ENCODE assay signal across 7 mouse cellular contexts in the genomic region with DNA sequence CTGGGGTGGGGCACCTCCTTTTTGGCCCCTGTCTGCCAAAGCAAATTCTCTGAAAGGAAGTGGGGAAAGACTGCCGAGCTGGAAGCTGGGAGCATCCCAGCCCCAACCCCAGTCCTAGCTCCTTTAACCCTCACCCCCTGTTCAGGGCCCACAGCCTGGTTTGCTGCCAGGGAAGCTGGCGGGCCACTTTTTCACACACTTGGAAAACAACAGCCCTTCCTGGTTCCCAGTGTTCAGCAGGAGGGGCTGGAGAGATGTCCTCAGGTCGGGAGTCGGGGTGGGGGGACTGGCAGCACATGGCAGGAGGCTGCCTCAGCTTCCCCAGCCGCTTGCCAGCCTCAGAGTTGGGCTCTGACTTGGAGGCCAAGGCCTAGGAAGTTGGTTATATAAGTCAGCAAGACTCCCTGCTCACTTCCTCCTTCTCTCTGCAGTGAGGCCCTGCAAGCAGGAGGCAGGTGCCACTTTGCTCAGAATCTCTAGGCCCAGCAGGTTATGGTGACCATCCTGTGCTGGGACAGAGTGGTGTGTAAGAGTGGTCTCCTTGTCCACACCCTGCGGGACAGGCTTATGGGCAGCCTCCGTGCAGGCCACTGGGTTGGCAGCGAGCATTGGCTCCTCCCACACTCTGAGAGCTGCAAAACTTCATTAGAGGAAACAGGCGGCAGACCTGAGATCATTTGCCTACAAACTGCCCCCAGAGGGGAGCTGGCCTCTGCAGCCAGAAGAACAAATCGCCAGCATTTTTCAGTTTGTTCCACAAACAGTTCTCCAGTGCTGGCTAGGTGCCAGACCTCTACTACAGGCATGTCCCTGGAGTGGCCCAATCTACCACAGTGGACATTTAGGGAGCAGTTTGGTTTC. TPM values are rescaled to one million over a fixed set of nuclear protein-coding genes. Genes with fewer than 3 reads are reported as not detected.
DNase-seq lines count a peak whose midpoint lies in the region; ATAC-seq and TF ChIP-seq lines count a peak whose summit lies in the region.

No protein-coding gene starts in this region.

- H3K4me2 ChIP-seq in heart, postnatal 0 days (ENCODE audit: low read depth, low read length) = peak overlapping the region; percentile 22; the same call in 1 of the 2 replicates

- peak; percentile 72 for ATAC-seq in G1E (ENCODE audit: extremely low read depth, insufficient number of reproducible peaks, low FRiP score, poor library complexity, severe bottlenecking)
- ATAC-seq in erythroblast, adult 5-6 weeks (replicated peaks; ENCODE audit: low FRiP score, poor library complexity, severe bottlenecking) = peak; percentile 51
- peak; percentile 80 for ATAC-seq in heart, postnatal 0 days (ENCODE audit: insufficient read depth, low read depth)

- H3K9ac ChIP-seq in heart, postnatal 0 days (replicated peaks; ENCODE audit: low read depth, low read length) = peak overlapping the region; percentile 28; the same call in 1 of the 2 replicates

- peaks cover 95% of the 10 kb centered on the region for H3K36me3 ChIP-seq in G1E (replicated peaks)
- no peaks in the 10 kb centered on the region for H3K36me3 ChIP-seq in heart, postnatal 0 days (replicated peaks; ENCODE audit: control insufficient read depth, insufficient read depth, low read length)

- peak overlapping the region; percentile 60; the same call in 1 of the 2 replicates for H3K4me3 ChIP-seq in G1E (ENCODE audit: low read depth, low read length)
- no peak overlapping the region for H3K4me3 ChIP-seq in heart, postnatal 0 days (ENCODE audit: low read depth, low read length)

- no peak for TF ChIP-seq CTCF in G1E (IDR thresholded peaks at IDR 0.05; ENCODE audit: low read depth, low read length)
- no peak for TF ChIP-seq CTCF in heart, postnatal 0 days (IDR thresholded peaks at IDR 0.05; ENCODE audit: low read depth)

- H3K4me1 ChIP-seq in G1E (ENCODE audit: insufficient read depth, low read depth, low read length) = peaks cover 48% of the 10 kb centered on the region
- H3K4me1 ChIP-seq in heart, postnatal 0 days (ENCODE audit: control insufficient read depth, insufficient read depth) = peaks cover 16% of the 10 kb centered on the region

- no peak for TF ChIP-seq EP300 in heart, postnatal 0 days (IDR thresholded peaks at IDR 0.05; ENCODE audit: low read depth)

- peak; percentile 72 for DNase-seq in G1E (ENCODE audit: low spot score)
- peak; percentile 74 to 92 for DNase-seq in adrenal gland, adult (ENCODE audit: inconsistent age in 2 of 2, low spot score in 1 of 2)
- peak; percentile 81 for DNase-seq in heart, postnatal 0 days (ENCODE audit: low spot score)
- peak; percentile 89 for DNase-seq in kidney, postnatal 10 days
- peak; percentile 85 for DNase-seq in lung, postnatal 14 days
- peak; percentile 65 to 70 for DNase-seq in spleen, postnatal 10 days (ENCODE audit: low spot score in 2 of 2)

- no peaks in the 10 kb centered on the region; the same call in 1 of the 2 replicates for H3K9me3 ChIP-seq in G1E (replicated peaks)
- no peaks in the 10 kb centered on the region for H3K9me3 ChIP-seq in heart, postnatal 0 days (replicated peaks; ENCODE audit: control insufficient read depth, low read length)

- 9% methylated on average over 10 of the region's 10 CpGs for WGBS in heart, postnatal 0 days

- H3K27me3 ChIP-seq in G1E (ENCODE audit: insufficient read depth, low read length) = no peaks in the 10 kb centered on the region
- no peaks in the 10 kb centered on the region for H3K27me3 ChIP-seq in heart, postnatal 0 days (ENCODE audit: control insufficient read depth, insufficient read depth, low read length)

- H3K27ac ChIP-seq in heart, postnatal 0 days (ENCODE audit: low read depth) = peak overlapping the region; percentile 84

RNA-seq across cellular contexts. Expression of a gene that starts 10.8 kb away (rescaled TPM):
- total RNA-seq in G1E (2014; fragmentation: Nextera tagmentation) (73.5 and 108 TPM in 2 replicates), G1E (2017) (73.8 and 84.8 TPM in 2 replicates)
- 33.4 and 60.6 TPM in 2 replicates for polyA plus RNA-seq in G1E (2012)
- 185 and 204 TPM in 2 replicates for total RNA-seq in erythroblast, adult 5-6 weeks (2015; ENCODE audit: low replicate concordance)
- total RNA-seq in erythroblast, adult 5-6 weeks (2017; ENCODE audit: low replicate concordance) = 636 and 742 TPM in 2 replicates
- 23.8 and 36.8 TPM in 2 replicates for total RNA-seq in heart, postnatal 0 days (2014; rRNA removed; ENCODE audit: low replicate concordance)
- 3.3 and 3.5 TPM in 2 replicates for polyA plus RNA-seq in heart, postnatal 0 days (2015; fragmentation: Nextera tagmentation; extraction: Ambion mirVana)
